Mouse (Mus musculus) kidney, embryonic 15.5 days (tissue): ENCODE data around the gene Capn12. TPM values are rescaled to one million over a fixed set of nuclear protein-coding genes. Genes with fewer than 3 reads are reported as not detected.

Source experiments
- ATAC-seq: fragments of 200-750 bp; cut with Nextera tagmentation; replicated peaks from 2 replicates; pipeline ENCODE4 v1.8.0; 2017; ENCODE audit warnings: moderate TSS enrichment; ENCODE audit not compliant: low FRiP score
- H3K27ac ChIP-seq: fragments of 300-500 bp; sonication (generic); 2 replicates; pipeline ENCODE4 v1.5.1; 2015; ENCODE audit warnings: mild to moderate bottlenecking, inconsistent platforms
- H3K27me3 ChIP-seq: fragments of 300-500 bp; sonication (generic); 2 replicates; pipeline ENCODE4 v1.6.1; 2015; ENCODE audit warnings: inconsistent platforms
- H3K36me3 ChIP-seq: fragments of 300-500 bp; sonication (generic); 2 replicates; pipeline ENCODE4 v1.6.1; 2015; ENCODE audit warnings: inconsistent platforms
- H3K4me1 ChIP-seq: fragments of 300-500 bp; sonication (generic); 2 replicates; pipeline ENCODE4 v1.6.1; 2015; ENCODE audit warnings: inconsistent platforms
- H3K4me2 ChIP-seq: fragments of 300-500 bp; sonication (generic); 2 replicates; pipeline ENCODE4 v1.6.1; 2015; ENCODE audit warnings: moderate library complexity, mild to moderate bottlenecking, inconsistent platforms
- H3K4me3 ChIP-seq: fragments of 300-500 bp; sonication (generic); replicated peaks from 2 replicates; pipeline ENCODE4 v1.5.1; 2015; ENCODE audit warnings: mild to moderate bottlenecking, inconsistent platforms
- H3K9ac ChIP-seq: fragments of 300-500 bp; sonication (generic); 2 replicates; pipeline ENCODE4 v1.6.1; 2015; ENCODE audit warnings: mild to moderate bottlenecking, inconsistent platforms
- H3K9me3 ChIP-seq: fragments of 300-500 bp; sonication (generic); replicated peaks from 2 replicates; pipeline ENCODE4 v1.6.1; 2016; ENCODE audit warnings: inconsistent platforms
- WGBS: fragments of 180-500 bp; shearing (Covaris S2); methylation state at CpG from one replicate; pipeline ENCODE4 v1.1.7; 2015; ENCODE audit warnings: mixed read lengths; 5-methylcytosine and 5-hydroxymethylcytosine counted together
- polyA plus RNA-seq: library from polyadenylated mRNA; unstranded; fragments of >200 nt; fragmentation: Nextera tagmentation; extraction: Ambion mirVana; gene quantifications from 2 replicates; pipeline ENCODE4 v1.2.1, GENCODE M21; 2015

Capn12 gene
- 0.36 and 0.64 TPM in 2 replicates for polyA plus RNA-seq

- 27% methylated on average over 13 of the region's 13 CpGs for WGBS
Observed at GRCm38 (mm10) chr7:28881199-28881598, at the start of gene Capn12. Gene Capn12, plus strand, starts transcription at chr7:28881422.

GRCm38 (mm10) chr7:28832137-28832536 is 49.1 kb upstream of the Capn12 start:
- ATAC-seq, result no peak
- WGBS, result 62% methylated on average over 6 of the region's 6 CpGs
- H3K27ac ChIP-seq, result no peak overlapping the region

More at GRCm38 (mm10) chr7:28881199-28881598, at the start of gene Capn12:
- Histone ChIP-seq H3K4me3 (no peak within 1 kb of the TSS), H3K4me1 (peaks cover 12% of the 10 kb centered on the region), H3K36me3 (no peaks in the 10 kb centered on the region), H3K27ac (0 out of 2 replicates have a peak within 1 kb of the TSS, but pooled peaks have one; percentile 9), H3K9ac (no peak within 1 kb of the TSS), H3K4me2 (peak within 1 kb of the TSS; percentile 25), H3K27me3 (0 out of 2 replicates have a peak, but pooled peaks cover under 1% of the 10 kb centered on the region), H3K9me3 (no peaks in the 10 kb centered on the region)
- ATAC-seq, result no peak

DNA sequence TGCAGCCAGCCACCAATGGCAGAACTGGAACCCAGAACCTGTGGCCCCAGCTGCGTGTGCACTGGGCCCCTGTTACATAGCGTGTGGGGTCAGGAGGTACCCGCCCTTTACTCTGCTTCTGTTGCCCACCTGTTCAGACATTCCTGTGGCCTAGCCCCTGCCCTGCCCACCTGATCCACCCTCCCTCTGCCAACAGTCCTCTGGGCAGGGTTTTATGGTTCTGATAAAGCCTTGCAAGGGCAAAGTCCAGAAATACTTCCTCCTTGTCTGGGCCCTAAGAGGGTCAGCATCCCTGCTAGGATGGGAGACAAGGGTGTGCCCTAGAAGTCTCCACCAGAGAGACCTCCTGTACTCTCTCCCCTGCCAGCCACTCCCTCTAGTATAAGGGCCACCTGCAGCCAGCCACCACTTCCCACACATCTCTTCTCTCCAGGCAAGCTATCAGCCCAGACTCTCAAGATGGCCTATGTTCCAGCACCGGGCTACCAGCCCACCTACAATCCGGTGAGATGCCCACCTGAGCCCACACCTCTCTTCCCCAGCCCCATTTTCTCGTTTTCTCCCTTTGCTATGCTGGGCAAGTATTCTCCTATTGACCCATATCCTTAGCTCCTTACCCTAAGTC is 47.4 kb upstream of the Capn12 start, which contains the start of gene Lgals4:
Gene Lgals4 (plus strand): TSS at position 132 of the 625 bp plus-strand sequence.
- Histone ChIP-seq H3K36me3 (peaks cover 30% of the 10 kb centered on the region), H3K4me2 (no peak within 1 kb of the TSS), H3K27ac (no peak within 1 kb of the TSS), H3K9me3 (no peaks in the 10 kb centered on the region), H3K4me3 (no peak within 1 kb of the TSS), H3K9ac (no peak within 1 kb of the TSS), H3K27me3 (no peaks in the 10 kb centered on the region), H3K4me1 (no peaks in the 10 kb centered on the region)
- ATAC-seq, result no peak
- WGBS, result 87% methylated on average over 6 of the region's 6 CpGs

More at GRCm38 (mm10) chr7:28832137-28832536, 49.1 kb upstream of the Capn12 start:
- Histone ChIP-seq H3K27me3 (no peaks in the 10 kb centered on the region), H3K9me3 (no peaks in the 10 kb centered on the region), H3K4me1 (peaks cover 6% of the 10 kb centered on the region; the same call in 1 of the 2 replicates), H3K4me2 (no peak overlapping the region), H3K4me3 (no peak overlapping the region), H3K9ac (no peak overlapping the region), H3K36me3 (peaks cover 33% of the 10 kb centered on the region)

- ATAC-seq, result no peak
- Histone ChIP-seq H3K4me2 (no peak overlapping the region), H3K27ac (no peak overlapping the region), H3K4me3 (no peak overlapping the region), H3K9ac (no peak overlapping the region), H3K27me3 (no peaks in the 10 kb centered on the region), H3K36me3 (peaks cover 2% of the 10 kb centered on the region), H3K9me3 (no peaks in the 10 kb centered on the region), H3K4me1 (no peaks in the 10 kb centered on the region)
- 80% methylated on average over 5 of the region's 5 CpGs for WGBS
Observed at GRCm38 (mm10) chr7:28836936-28837335, 44.3 kb upstream of the Capn12 start.

DNA sequence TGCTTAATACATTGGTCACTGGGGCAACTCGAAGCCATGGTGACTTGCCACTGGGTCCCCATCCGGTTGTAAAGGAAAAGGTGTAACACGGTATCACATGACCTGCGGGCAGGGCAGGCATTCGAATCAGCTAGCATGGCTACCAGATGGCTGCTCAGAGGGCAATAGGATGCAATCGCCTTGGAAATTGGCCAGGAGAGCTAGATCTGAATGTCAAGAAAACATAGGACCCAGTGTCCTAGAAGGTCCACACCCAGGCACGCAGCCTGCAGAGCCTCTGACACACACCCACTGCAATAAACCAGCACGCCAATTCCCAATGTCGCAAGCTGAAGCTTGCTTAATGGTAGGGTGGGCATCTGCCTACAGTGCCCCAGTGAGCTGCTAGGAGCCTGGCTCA is 42.9 kb upstream of the Capn12 start:
- Histone ChIP-seq H3K9me3 (no peaks in the 10 kb centered on the region), H3K36me3 (no peaks in the 10 kb centered on the region), H3K27me3 (no peaks in the 10 kb centered on the region), H3K4me2 (no peak overlapping the region), H3K4me1 (no peaks in the 10 kb centered on the region), H3K9ac (no peak overlapping the region), H3K27ac (no peak overlapping the region), H3K4me3 (no peak overlapping the region)
- ATAC-seq, result no peak
- WGBS, result 65% methylated on average over 9 of the region's 9 CpGs

DNA sequence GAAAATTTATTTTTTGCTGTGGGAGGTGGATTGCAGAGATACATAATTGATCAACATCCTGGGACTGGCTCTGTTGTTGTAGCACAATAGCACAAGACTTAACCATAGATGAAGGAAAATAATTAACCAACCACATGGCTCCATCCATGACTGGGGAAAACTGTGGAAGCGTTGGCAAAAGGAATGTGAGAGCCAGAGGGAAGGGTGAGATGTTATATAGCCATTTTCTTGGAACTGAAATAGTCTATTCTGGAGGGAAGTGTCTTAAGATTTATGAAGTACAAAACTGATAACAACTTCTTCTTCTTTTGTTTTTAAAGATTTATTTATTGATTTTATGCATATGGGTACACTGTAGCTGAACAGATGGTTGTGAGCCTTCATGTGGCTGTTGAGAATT is 33.9 kb upstream of the Capn12 start:
- H3K4me2 ChIP-seq, result no peak overlapping the region
- no peaks in the 10 kb centered on the region for H3K9me3 ChIP-seq
- no peak overlapping the region for H3K27ac ChIP-seq
- no peak for ATAC-seq
- 46% methylated on average over 1 of the region's 1 CpGs for WGBS
- H3K4me3 ChIP-seq, result no peak overlapping the region
- H3K9ac ChIP-seq, result no peak overlapping the region
- H3K27me3 ChIP-seq, result no peaks in the 10 kb centered on the region
- H3K36me3 ChIP-seq, result no peaks in the 10 kb centered on the region
- peaks cover 8% of the 10 kb centered on the region; the same call in 1 of the 2 replicates for H3K4me1 ChIP-seq

GRCm38 (mm10) chr7:28849700-28850236 is 31.5 kb upstream of the Capn12 start:
- H3K4me2 ChIP-seq, result no peak overlapping the region
- H3K27ac ChIP-seq, result 0 out of 2 replicates have a peak overlapping the region, but pooled peaks have one; percentile 29
- no peaks in the 10 kb centered on the region for H3K27me3 ChIP-seq
- H3K4me3 ChIP-seq, result no peak overlapping the region
- 29% methylated on average over 1 of the region's 1 CpGs for WGBS
- peaks cover 8% of the 10 kb centered on the region; the same call in 1 of the 2 replicates for H3K4me1 ChIP-seq
- no peaks in the 10 kb centered on the region for H3K36me3 ChIP-seq
- no peak; the same call in 1 of the 2 replicates for ATAC-seq
- H3K9ac ChIP-seq, result no peak overlapping the region
- H3K9me3 ChIP-seq, result no peaks in the 10 kb centered on the region

GRCm38 (mm10) chr7:28850642-28851041 is 30.6 kb upstream of the Capn12 start:
- Histone ChIP-seq H3K9me3 (no peaks in the 10 kb centered on the region), H3K4me3 (no peak overlapping the region), H3K27me3 (no peaks in the 10 kb centered on the region), H3K4me2 (no peak overlapping the region), H3K9ac (no peak overlapping the region), H3K4me1 (peaks cover 8% of the 10 kb centered on the region; the same call in 1 of the 2 replicates), H3K27ac (0 out of 2 replicates have a peak overlapping the region, but pooled peaks have one; percentile 29), H3K36me3 (no peaks in the 10 kb centered on the region)
- no peak for ATAC-seq
- WGBS, result 67% methylated on average over 4 of the region's 4 CpGs

DNA sequence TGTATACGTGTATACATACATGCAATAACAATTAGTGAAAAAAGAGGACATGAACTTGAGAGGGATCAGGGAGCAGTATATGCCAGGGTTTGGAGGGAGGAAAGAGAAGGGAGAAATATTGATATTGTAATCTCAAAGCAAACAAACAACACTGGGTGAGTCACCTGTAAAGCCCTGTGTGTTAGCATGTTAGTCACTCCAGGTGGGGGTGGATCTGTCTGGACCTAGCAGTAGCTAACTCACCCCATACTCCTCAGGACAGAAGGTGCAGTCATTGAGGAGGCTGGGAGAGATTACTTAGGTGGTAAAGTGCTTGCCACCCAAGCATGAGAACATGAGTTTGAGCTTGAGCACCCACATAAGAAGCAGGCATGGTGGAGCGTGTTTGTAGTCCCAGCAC is 21.3 kb upstream of the Capn12 start:
- H3K9ac ChIP-seq, result no peak overlapping the region
- H3K4me2 ChIP-seq, result no peak overlapping the region
- no peak overlapping the region for H3K27ac ChIP-seq
- H3K9me3 ChIP-seq, result no peaks in the 10 kb centered on the region
- 91% methylated on average over 2 of the region's 2 CpGs for WGBS
- ATAC-seq, result no peak
- no peaks in the 10 kb centered on the region for H3K36me3 ChIP-seq
- H3K4me3 ChIP-seq, result no peak overlapping the region
- H3K27me3 ChIP-seq, result no peaks in the 10 kb centered on the region
- peaks cover 9% of the 10 kb centered on the region for H3K4me1 ChIP-seq

GRCm38 (mm10) chr7:28860898-28861297 is 20.3 kb upstream of the Capn12 start:
- no peak overlapping the region for H3K4me2 ChIP-seq
- no peak overlapping the region for H3K4me3 ChIP-seq
- H3K36me3 ChIP-seq, result no peaks in the 10 kb centered on the region
- no peak overlapping the region for H3K27ac ChIP-seq
- no peak overlapping the region for H3K9ac ChIP-seq
- H3K27me3 ChIP-seq, result no peaks in the 10 kb centered on the region
- ATAC-seq, result no peak
- peaks cover 14% of the 10 kb centered on the region for H3K4me1 ChIP-seq
- WGBS, result 90% methylated on average over 6 of the region's 6 CpGs
- no peaks in the 10 kb centered on the region for H3K9me3 ChIP-seq

- no peak overlapping the region for H3K4me3 ChIP-seq
- H3K9ac ChIP-seq, result no peak overlapping the region
- no peak overlapping the region for H3K4me2 ChIP-seq
- no peak overlapping the region for H3K27ac ChIP-seq
- H3K4me1 ChIP-seq, result peaks cover 29% of the 10 kb centered on the region
- H3K27me3 ChIP-seq, result no peaks in the 10 kb centered on the region
- ATAC-seq, result no peak
- no peaks in the 10 kb centered on the region for H3K36me3 ChIP-seq
- no peaks in the 10 kb centered on the region for H3K9me3 ChIP-seq
- WGBS, result 78% methylated on average over 15 of the region's 15 CpGs
Observed at GRCm38 (mm10) chr7:28862817-28863499, 18.3 kb upstream of the Capn12 start.

GRCm38 (mm10) chr7:28863540-28863939 is 17.7 kb upstream of the Capn12 start, which contains the start of gene Lgals7:
Gene Lgals7, plus strand, starts transcription at chr7:28863853.
- Histone ChIP-seq H3K27ac (no peak within 1 kb of the TSS), H3K9ac (no peak within 1 kb of the TSS), H3K4me3 (no peak within 1 kb of the TSS), H3K4me2 (no peak within 1 kb of the TSS), H3K27me3 (no peaks in the 10 kb centered on the region), H3K9me3 (no peaks in the 10 kb centered on the region), H3K36me3 (no peaks in the 10 kb centered on the region), H3K4me1 (peaks cover 29% of the 10 kb centered on the region)
- ATAC-seq, result no peak
- 82% methylated on average over 6 of the region's 6 CpGs for WGBS
